Mouse (Mus musculus): ENCODE data around the gene Pea15a.

DNA sequence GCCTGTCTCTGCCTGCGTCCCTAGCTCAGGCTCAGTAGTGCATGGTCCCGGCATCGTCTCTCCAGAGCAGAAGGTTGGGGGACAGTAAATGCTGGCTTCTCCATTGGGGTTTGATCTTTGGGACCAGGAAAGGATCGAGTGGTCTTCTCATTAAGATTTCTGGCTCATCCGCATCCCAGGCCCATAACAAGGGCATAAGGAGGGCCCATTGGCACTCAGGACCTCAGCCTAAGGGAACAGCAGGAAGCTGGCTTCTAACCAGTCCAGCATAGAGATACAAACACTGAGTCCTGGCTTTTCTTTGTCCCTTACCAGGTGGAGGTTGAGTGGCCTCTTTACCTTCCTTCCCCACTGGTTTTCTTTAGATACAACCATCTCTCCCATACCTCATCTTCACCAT lies 8.8 kb downstream of the Pea15a start:
- no peak for TF ChIP-seq CTCF (IDR thresholded peaks at IDR 0.05; ENCODE audit: borderline replicate concordance, control insufficient read depth, extremely low read depth, insufficient read depth, low read length, poor library complexity)
- TF ChIP-seq POLR2A (IDR thresholded peaks at IDR 0.05; ENCODE audit: control insufficient read depth, extremely low read depth, insufficient read depth, low read length, poor library complexity): no peak
